9 mouse cellular contexts compared by ENCODE assay signal in the genomic region with DNA sequence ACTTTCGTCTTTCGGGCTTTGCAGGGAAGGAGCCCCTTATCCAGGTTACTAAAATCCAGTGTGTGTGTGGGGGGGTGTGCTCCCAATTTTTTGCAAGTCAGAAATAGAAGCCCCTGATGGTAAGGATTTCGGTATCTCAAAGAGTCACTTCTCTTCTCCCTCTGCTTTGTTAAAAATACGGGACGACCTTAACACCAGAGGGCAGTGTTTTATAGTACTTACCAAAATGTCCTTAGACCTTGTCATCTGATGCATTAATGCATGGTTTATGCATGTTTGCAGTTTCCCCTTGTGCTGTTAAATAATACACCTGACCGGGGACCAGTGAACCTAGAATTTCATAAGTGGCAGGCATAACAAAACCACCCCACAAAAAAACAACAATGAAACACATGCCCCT. TPM values are rescaled to one million over a fixed set of nuclear protein-coding genes. Genes with fewer than 3 reads are reported as not detected.
DNase-seq lines count a peak whose midpoint lies in the region; ATAC-seq lines count a peak whose summit lies in the region.
"Had no signal": no experiment of that assay in that cellular context is flagged by ENCODE, and none has a peak within 500 bp of the region (broad histone marks: within the 10 kb centered on the region; RNA-seq: fewer than 3 reads in every experiment).

No protein-coding gene starts in this region.

- H3K4me2 ChIP-seq in midbrain, embryonic 11.5 days: no peak overlapping the region
- H3K4me2 ChIP-seq in midbrain, embryonic 13.5 days (replicated peaks): no peak overlapping the region
- 0 out of 2 replicates have a peak overlapping the region, but pooled peaks have one; percentile 16 for H3K4me2 ChIP-seq in stomach, embryonic 16.5 days (ENCODE audit: low read depth, low read length)
- H3K4me2 ChIP-seq: embryonic facial prominence, embryonic 12.5 days; liver, embryonic 15.5 days had no signal

- no peaks in the 10 kb centered on the region for H3K9me3 ChIP-seq in midbrain, embryonic 11.5 days (ENCODE audit: control insufficient read depth, low read length)
- H3K9me3 ChIP-seq in midbrain, embryonic 13.5 days: no peaks in the 10 kb centered on the region
- H3K9me3 ChIP-seq in stomach, embryonic 16.5 days (replicated peaks; ENCODE audit: control insufficient read depth, low read length): no peaks in the 10 kb centered on the region
- H3K9me3 ChIP-seq: embryonic facial prominence, embryonic 12.5 days; liver, embryonic 15.5 days had no signal

- H3K9ac ChIP-seq in midbrain, embryonic 11.5 days (ENCODE audit: low read length): no peak overlapping the region
- H3K9ac ChIP-seq in midbrain, embryonic 13.5 days (replicated peaks): no peak overlapping the region
- H3K9ac ChIP-seq in stomach, embryonic 16.5 days (ENCODE audit: low read length): peak overlapping the region; percentile 11; the same call in 1 of the 2 replicates
- H3K9ac ChIP-seq: embryonic facial prominence, embryonic 12.5 days; liver, embryonic 15.5 days had no signal

- H3K36me3 ChIP-seq in midbrain, embryonic 11.5 days (ENCODE audit: control insufficient read depth, insufficient read depth, low read length): no peaks in the 10 kb centered on the region
- H3K36me3 ChIP-seq in midbrain, embryonic 13.5 days: no peaks in the 10 kb centered on the region
- no peaks in the 10 kb centered on the region for H3K36me3 ChIP-seq in stomach, embryonic 16.5 days (ENCODE audit: control insufficient read depth, insufficient read depth, low read length)
- H3K36me3 ChIP-seq: embryonic facial prominence, embryonic 12.5 days; liver, embryonic 15.5 days had no signal

- H3K4me3 ChIP-seq in midbrain, embryonic 11.5 days (ENCODE audit: low read depth, low read length): no peak overlapping the region
- no peak overlapping the region for H3K4me3 ChIP-seq in midbrain, embryonic 13.5 days (replicated peaks)
- no peak overlapping the region for H3K4me3 ChIP-seq in stomach, embryonic 16.5 days (replicated peaks; ENCODE audit: low read length)
- H3K4me3 ChIP-seq: embryonic facial prominence, embryonic 12.5 days; liver, embryonic 15.5 days had no signal

- no peak overlapping the region for H3K27ac ChIP-seq in midbrain, embryonic 11.5 days (ENCODE audit: low read depth, low read length)
- no peak overlapping the region for H3K27ac ChIP-seq in midbrain, embryonic 13.5 days
- no peak overlapping the region for H3K27ac ChIP-seq in stomach, embryonic 16.5 days (ENCODE audit: low read length)
- H3K27ac ChIP-seq: embryonic facial prominence, embryonic 12.5 days; liver, embryonic 15.5 days had no signal

- no peaks in the 10 kb centered on the region for H3K27me3 ChIP-seq in midbrain, embryonic 11.5 days (ENCODE audit: control insufficient read depth, insufficient read depth, low read length)
- 0 out of 2 replicates have a peak, but pooled peaks cover 4% of the 10 kb centered on the region for H3K27me3 ChIP-seq in midbrain, embryonic 13.5 days
- H3K27me3 ChIP-seq in stomach, embryonic 16.5 days (ENCODE audit: control insufficient read depth, insufficient read depth, low read length): no peaks in the 10 kb centered on the region
- H3K27me3 ChIP-seq: embryonic facial prominence, embryonic 12.5 days; liver, embryonic 15.5 days had no signal

- peak; percentile 10 for DNase-seq in heart, postnatal 4 days
- DNase-seq in heart, adult 9 months (ENCODE audit: low spot score in 2 of 2): no peak
- DNase-seq in midbrain, embryonic 11.5 days (ENCODE audit: low spot score, missing footprints): peak; percentile 89
- peak; percentile 73 for DNase-seq in embryo, embryonic 11 days
- no peak for DNase-seq in testis, postnatal 14 days (ENCODE audit: low spot score)

- no peaks in the 10 kb centered on the region for H3K4me1 ChIP-seq in midbrain, embryonic 11.5 days (ENCODE audit: control insufficient read depth, insufficient read depth, low read length)
- no peaks in the 10 kb centered on the region for H3K4me1 ChIP-seq in midbrain, embryonic 13.5 days (replicated peaks)
- no peaks in the 10 kb centered on the region for H3K4me1 ChIP-seq in stomach, embryonic 16.5 days (ENCODE audit: control insufficient read depth, insufficient read depth, low read length)
- H3K4me1 ChIP-seq: embryonic facial prominence, embryonic 12.5 days; liver, embryonic 15.5 days had no signal

- WGBS in midbrain, embryonic 11.5 days: 47% methylated on average over 6 of the region's 6 CpGs
- WGBS in midbrain, embryonic 13.5 days: 38% methylated on average over 6 of the region's 6 CpGs
- 31% methylated on average over 6 of the region's 6 CpGs for WGBS in stomach, embryonic 16.5 days

- ATAC-seq in midbrain, embryonic 11.5 days (ENCODE audit: low FRiP score): no peak
- no peak for ATAC-seq in midbrain, embryonic 13.5 days
- no peak for ATAC-seq in stomach, embryonic 16.5 days (ENCODE audit: insufficient read depth, low FRiP score)

RNA-seq across cellular contexts. Expression of gene Lsm14a, which starts 45.8 kb away (rescaled TPM):
- 100 to 1,000 TPM; 102 to 103 TPM for total RNA-seq in heart, postnatal 4 days (2021)
- 76.2 and 77.5 TPM in 2 replicates for polyA plus RNA-seq in midbrain, embryonic 11.5 days (2014; fragmentation: Nextera tagmentation; extraction: Ambion mirVana)
- 79.7 and 85.3 TPM in 2 replicates for polyA plus RNA-seq in midbrain, embryonic 13.5 days (2015; fragmentation: Nextera tagmentation; extraction: Ambion mirVana)
- polyA plus RNA-seq in stomach, embryonic 16.5 days (2015; fragmentation: Nextera tagmentation; extraction: Ambion mirVana): 69.1 and 76.1 TPM in 2 replicates

Comparison
In these comparisons a context has a peak if more than half of its experiments do, and no peak if none do; other contexts are left out.
1. DNase-seq: peak in heart, postnatal 4 days (single experiment), midbrain, embryonic 11.5 days (single experiment) and embryo, embryonic 11 days (single experiment); none in heart, adult 9 months (0 of 2) and testis, postnatal 14 days (single experiment).